ENCODE assay signal across 9 mouse cellular contexts in the genomic region with DNA sequence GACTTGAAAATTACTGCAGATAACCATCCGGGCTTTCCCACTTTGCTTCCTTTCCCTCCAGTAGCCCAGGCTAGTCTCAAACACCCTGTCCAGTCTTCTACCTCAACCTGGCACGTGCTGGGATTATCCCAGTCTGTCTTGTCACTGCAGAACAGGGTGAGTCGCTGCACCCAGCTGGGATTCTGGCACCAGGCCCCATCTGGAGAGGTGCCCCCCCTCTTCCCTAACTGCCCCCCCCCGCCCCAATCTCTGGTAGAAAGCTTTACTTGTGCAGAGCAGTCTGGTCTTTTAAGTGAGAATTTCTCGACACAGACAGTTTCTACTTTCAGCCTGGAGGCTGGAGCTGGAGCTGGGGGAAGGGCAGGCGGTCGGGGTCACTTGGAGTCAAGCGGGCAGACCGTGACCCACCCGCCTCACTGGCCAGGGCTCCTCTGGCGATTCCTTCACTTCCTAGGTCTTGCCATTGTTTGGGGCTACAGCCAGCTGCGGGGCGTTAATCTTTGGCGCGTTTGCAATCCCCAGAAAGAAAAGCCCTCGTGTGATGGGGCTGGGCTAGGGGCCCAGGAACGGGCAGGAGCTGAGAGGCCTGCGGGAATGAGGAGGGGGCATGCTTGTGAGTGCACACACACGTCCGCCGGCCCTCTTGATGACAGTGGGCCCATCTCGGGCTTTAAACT. TPM values are rescaled to one million over a fixed set of nuclear protein-coding genes. Genes with fewer than 3 reads are reported as not detected.
DNase-seq lines count a peak whose midpoint lies in the region; ATAC-seq and TF ChIP-seq lines count a peak whose summit lies in the region.
"Had no signal": no experiment of that assay in that cellular context is flagged by ENCODE, and none has a peak within 500 bp of the region (broad histone marks: within the 10 kb centered on the region; RNA-seq: fewer than 3 reads in every experiment).

No protein-coding gene starts in this region.

- H3K4me2 ChIP-seq in lung, embryonic 15.5 days = peak overlapping the region; percentile 38
- H3K4me2 ChIP-seq in forebrain, embryonic 11.5 days (ENCODE audit: low read depth, low read length, severe bottlenecking) = 0 out of 2 replicates have a peak overlapping the region, but pooled peaks have one; percentile 28
- H3K4me2 ChIP-seq in limb, embryonic 13.5 days (replicated peaks) = peak overlapping the region; percentile 50
- H3K4me2 ChIP-seq in stomach, postnatal 0 days (replicated peaks; ENCODE audit: low read depth) = peak overlapping the region; percentile 32

- TF ChIP-seq EP300 in stomach, postnatal 0 days (optimal IDR thresholded peaks at IDR 0.05) = no peak

- no peak for TF ChIP-seq CTCF in stomach, postnatal 0 days (IDR thresholded peaks at IDR 0.05; ENCODE audit: low read depth)

- no peak overlapping the region for H3K4me3 ChIP-seq in lung, embryonic 15.5 days
- no peak overlapping the region for H3K4me3 ChIP-seq in forebrain, embryonic 11.5 days (ENCODE audit: low read depth, low read length)
- H3K4me3 ChIP-seq in limb, embryonic 13.5 days = 0 out of 2 replicates have a peak overlapping the region, but pooled peaks have one; percentile 14
- H3K4me3 ChIP-seq in stomach, postnatal 0 days (ENCODE audit: low read depth, low read length) = no peak overlapping the region

- H3K9ac ChIP-seq in lung, embryonic 15.5 days = no peak overlapping the region
- no peak overlapping the region; the same call in 1 of the 2 replicates for H3K9ac ChIP-seq in forebrain, embryonic 11.5 days (ENCODE audit: low read length)
- H3K9ac ChIP-seq in limb, embryonic 13.5 days = peak overlapping the region; percentile 39; the same call in 1 of the 2 replicates
- H3K9ac ChIP-seq in stomach, postnatal 0 days (ENCODE audit: low read length) = no peak overlapping the region

- peaks cover 7% of the 10 kb centered on the region; the same call in 1 of the 2 replicates for H3K4me1 ChIP-seq in lung, embryonic 15.5 days
- H3K4me1 ChIP-seq in forebrain, embryonic 11.5 days (replicated peaks; ENCODE audit: control insufficient read depth, insufficient read depth, low read length) = peaks cover 32% of the 10 kb centered on the region
- peaks cover 29% of the 10 kb centered on the region for H3K4me1 ChIP-seq in limb, embryonic 13.5 days
- H3K4me1 ChIP-seq in stomach, postnatal 0 days (replicated peaks; ENCODE audit: control insufficient read depth, insufficient read depth) = no peaks in the 10 kb centered on the region

- no peaks in the 10 kb centered on the region for H3K36me3 ChIP-seq in lung, embryonic 15.5 days
- H3K36me3 ChIP-seq in forebrain, embryonic 11.5 days (ENCODE audit: control insufficient read depth, insufficient read depth, low read length) = no peaks in the 10 kb centered on the region
- H3K36me3 ChIP-seq in limb, embryonic 13.5 days = no peaks in the 10 kb centered on the region
- H3K36me3 ChIP-seq in stomach, postnatal 0 days (ENCODE audit: control insufficient read depth, insufficient read depth, low read length) = no peaks in the 10 kb centered on the region

- ATAC-seq in lung, embryonic 15.5 days (ENCODE audit: borderline replicate concordance, extremely low read depth, low FRiP score, low TSS enrichment) = no peak
- ATAC-seq in forebrain, embryonic 11.5 days (replicated peaks; ENCODE audit: low FRiP score) = peak; percentile 49
- ATAC-seq in limb, embryonic 13.5 days (ENCODE audit: low FRiP score, low read depth) = no peak
- no peak for ATAC-seq in stomach, postnatal 0 days (ENCODE audit: low FRiP score, low TSS enrichment)

- WGBS in lung, embryonic 15.5 days = 6% methylated on average over 22 of the region's 22 CpGs
- WGBS in forebrain, embryonic 11.5 days = 1% methylated on average over 22 of the region's 22 CpGs
- 3% methylated on average over 22 of the region's 22 CpGs for WGBS in limb, embryonic 13.5 days
- WGBS in stomach, postnatal 0 days = 6% methylated on average over 22 of the region's 22 CpGs

- peaks cover 90% of the 10 kb centered on the region for H3K27me3 ChIP-seq in lung, embryonic 15.5 days
- peaks cover 73% of the 10 kb centered on the region for H3K27me3 ChIP-seq in forebrain, embryonic 11.5 days (ENCODE audit: control insufficient read depth, insufficient read depth, low read length)
- peaks cover 94% of the 10 kb centered on the region for H3K27me3 ChIP-seq in limb, embryonic 13.5 days
- no peaks in the 10 kb centered on the region; the same call in 1 of the 2 replicates for H3K27me3 ChIP-seq in stomach, postnatal 0 days (ENCODE audit: control insufficient read depth, insufficient read depth, low read length)

- H3K27ac ChIP-seq in lung, embryonic 15.5 days = no peak overlapping the region
- H3K27ac ChIP-seq in forebrain, embryonic 11.5 days (ENCODE audit: low read depth, low read length) = no peak overlapping the region
- H3K27ac ChIP-seq in limb, embryonic 13.5 days = no peak overlapping the region
- no peak overlapping the region for H3K27ac ChIP-seq in stomach, postnatal 0 days (replicated peaks)

- no peaks in the 10 kb centered on the region for H3K9me3 ChIP-seq in lung, embryonic 15.5 days
- H3K9me3 ChIP-seq in forebrain, embryonic 11.5 days (ENCODE audit: control insufficient read depth, low read length) = no peaks in the 10 kb centered on the region
- no peaks in the 10 kb centered on the region for H3K9me3 ChIP-seq in limb, embryonic 13.5 days
- no peaks in the 10 kb centered on the region for H3K9me3 ChIP-seq in stomach, postnatal 0 days (ENCODE audit: control insufficient read depth, low read length)

- DNase-seq in lung, postnatal 25 days (ENCODE audit: low spot score) = no peak
- DNase-seq in forebrain, embryonic 11.5 days (ENCODE audit: low spot score) = peak; percentile 75
- DNase-seq in stomach, postnatal 0 days (ENCODE audit: low spot score) = no peak
- DNase-seq in T-cell, adult 2 months (ENCODE audit: low spot score) = no peak
- DNase-seq in frontal cortex, postnatal 14 days (ENCODE audit: low spot score in 2 of 2) = no peak
- DNase-seq: cerebellum, adult 8-10 months had no signal

RNA-seq across cellular contexts. Expression of a gene that starts 22.4 kb away (rescaled TPM):
- 0.02 TPM in 1 of 2 replicates, not detected in the other for polyA plus RNA-seq in lung, embryonic 15.5 days (2015; fragmentation: Nextera tagmentation; extraction: Ambion mirVana)
- 0.57 and 0.73 TPM in 2 replicates for polyA plus RNA-seq in forebrain, embryonic 11.5 days (2014; fragmentation: Nextera tagmentation; extraction: Ambion mirVana)
- 0.90 and 0.92 TPM in 2 replicates for polyA plus RNA-seq in limb, embryonic 13.5 days (2015; fragmentation: Nextera tagmentation; extraction: Ambion mirVana)
- 0.02 TPM in 1 of 2 replicates, not detected in the other for polyA plus RNA-seq in stomach, postnatal 0 days (2015; fragmentation: Nextera tagmentation; extraction: Ambion mirVana)
- polyA plus RNA-seq: gonadal fat pad, adult 2 months had no signal
